32 mouse cellular contexts compared by ENCODE assay signal in the genomic region with DNA sequence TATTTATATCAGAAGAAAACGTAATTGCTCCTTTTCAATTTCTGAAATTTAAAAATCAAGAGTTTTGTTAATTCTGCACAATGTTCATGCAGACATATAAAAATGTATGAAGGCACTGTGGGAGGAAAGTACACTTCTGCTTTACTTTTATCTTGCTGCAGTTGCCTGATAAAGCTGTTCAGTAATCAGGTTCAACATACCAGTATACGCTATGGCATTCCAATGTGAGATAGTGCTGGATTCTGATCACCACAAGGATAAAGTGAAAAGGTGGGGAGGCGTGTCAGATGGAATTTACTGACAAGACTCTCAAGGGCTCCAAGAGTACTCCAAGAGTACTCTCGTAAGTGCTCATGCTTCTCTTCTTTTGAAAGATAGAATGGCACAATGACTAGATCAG.
"Had no signal": no experiment of that assay in that cellular context is flagged by ENCODE, and none has a peak within 500 bp of the region (broad histone marks: within the 10 kb centered on the region; RNA-seq: fewer than 3 reads in every experiment).

No protein-coding gene starts in this region.

- H3K4me3 ChIP-seq: limb, embryonic 10.5 days; limb, embryonic 12.5 days; limb, embryonic 13.5 days; limb, embryonic 15.5 days; liver, embryonic 12.5 days; liver, embryonic 13.5 days; liver, embryonic 15.5 days; lung, embryonic 15.5 days; megakaryocyte, embryonic 14.5 days; midbrain, embryonic 10.5 days; midbrain, embryonic 12.5 days; midbrain, embryonic 13.5 days; midbrain, embryonic 15.5 days; myocyte; neural tube, embryonic 12.5 days had no signal

- H3K9me3 ChIP-seq: limb, embryonic 10.5 days; limb, embryonic 12.5 days; limb, embryonic 13.5 days; limb, embryonic 15.5 days; liver, embryonic 12.5 days; liver, embryonic 13.5 days; liver, embryonic 15.5 days; lung, embryonic 15.5 days; megakaryocyte, embryonic 14.5 days; midbrain, embryonic 10.5 days; midbrain, embryonic 12.5 days; midbrain, embryonic 13.5 days; midbrain, embryonic 15.5 days; neural tube, embryonic 12.5 days had no signal

- DNase-seq: left cerebral cortex, postnatal 4 days; liver; liver, embryonic 13.5 days; liver, postnatal 0 days; lung, adult 18-20 months; lung, adult 2 months; lung, embryonic 14.5 days; lung, postnatal 10 days; lung, postnatal 14 days; lung, postnatal 36 days; lung, postnatal 4 days; midbrain, embryonic 14.5 days had no signal

- H3K27me3 ChIP-seq: limb, embryonic 12.5 days; limb, embryonic 13.5 days; limb, embryonic 15.5 days; liver, embryonic 12.5 days; liver, embryonic 13.5 days; liver, embryonic 15.5 days; lung, embryonic 15.5 days; megakaryocyte, embryonic 14.5 days; midbrain, embryonic 12.5 days; midbrain, embryonic 13.5 days; midbrain, embryonic 15.5 days; neural tube, embryonic 12.5 days had no signal

- H3K27ac ChIP-seq: limb, embryonic 10.5 days; limb, embryonic 12.5 days; limb, embryonic 13.5 days; limb, embryonic 15.5 days; liver, embryonic 12.5 days; liver, embryonic 13.5 days; liver, embryonic 14.5 days; liver, embryonic 15.5 days; lung, embryonic 15.5 days; macrophage; midbrain, embryonic 10.5 days; midbrain, embryonic 12.5 days; midbrain, embryonic 13.5 days; midbrain, embryonic 15.5 days; neural tube, embryonic 12.5 days had no signal

- H3K9ac ChIP-seq: limb, embryonic 12.5 days; limb, embryonic 13.5 days; limb, embryonic 15.5 days; liver, embryonic 12.5 days; liver, embryonic 13.5 days; liver, embryonic 14.5 days; liver, embryonic 15.5 days; liver, postnatal 0 days; lung, embryonic 14.5 days; lung, embryonic 15.5 days; midbrain, embryonic 12.5 days; midbrain, embryonic 13.5 days; midbrain, embryonic 15.5 days; neural tube, embryonic 12.5 days had no signal

- H3K4me2 ChIP-seq: limb, embryonic 12.5 days; limb, embryonic 13.5 days; limb, embryonic 15.5 days; liver, embryonic 11.5 days; liver, embryonic 12.5 days; liver, embryonic 13.5 days; liver, embryonic 15.5 days; lung, embryonic 14.5 days; lung, embryonic 15.5 days; midbrain, embryonic 11.5 days; midbrain, embryonic 12.5 days; midbrain, embryonic 13.5 days; midbrain, embryonic 15.5 days; neural tube, embryonic 12.5 days had no signal

- H3K36me3 ChIP-seq: limb, embryonic 10.5 days; limb, embryonic 12.5 days; limb, embryonic 13.5 days; limb, embryonic 15.5 days; liver, embryonic 12.5 days; liver, embryonic 13.5 days; liver, embryonic 15.5 days; lung, embryonic 15.5 days; midbrain, embryonic 10.5 days; midbrain, embryonic 12.5 days; midbrain, embryonic 13.5 days; midbrain, embryonic 15.5 days; neural tube, embryonic 12.5 days had no signal

- H3K4me1 ChIP-seq: limb, embryonic 10.5 days; limb, embryonic 12.5 days; limb, embryonic 13.5 days; limb, embryonic 15.5 days; liver, embryonic 12.5 days; liver, embryonic 13.5 days; liver, embryonic 15.5 days; lung, embryonic 15.5 days; megakaryocyte, embryonic 14.5 days; midbrain, embryonic 10.5 days; midbrain, embryonic 12.5 days; midbrain, embryonic 13.5 days; midbrain, embryonic 15.5 days; neural tube, embryonic 12.5 days had no signal

- ATAC-seq: liver, embryonic 12.5 days; liver, postnatal 0 days; lung, postnatal 0 days; midbrain, embryonic 13.5 days; midbrain, embryonic 15.5 days; midbrain, embryonic 16.5 days had no signal
